9 mouse cellular contexts compared by ENCODE assay signal in genomic region chr14:25736589-25736988, GRCm38 (mm10). TPM values are rescaled to one million over a fixed set of nuclear protein-coding genes. Genes with fewer than 3 reads are reported as not detected.
A peak's percentile ranks its signal among the peaks of the same experiment; 100 is the strongest.
DNase-seq lines count a peak whose midpoint lies in the region; ATAC-seq lines count a peak whose summit lies in the region.
"Had no signal": no experiment of that assay in that cellular context is flagged by ENCODE, and none has a peak within 500 bp of the region (broad histone marks: within the 10 kb centered on the region; RNA-seq: fewer than 3 reads in every experiment).

No protein-coding gene starts in this region.

- H3K27me3 ChIP-seq in embryonic facial prominence, embryonic 13.5 days = no peaks in the 10 kb centered on the region
- H3K27me3 ChIP-seq in kidney, embryonic 14.5 days (ENCODE audit: control insufficient read depth, insufficient read depth, low read length) = no peaks in the 10 kb centered on the region
- no peaks in the 10 kb centered on the region for H3K27me3 ChIP-seq in limb, embryonic 10.5 days (ENCODE audit: low read depth, poor library complexity, severe bottlenecking)

- DNase-seq in cerebellum, adult 11-12 months = peak; percentile 33
- no peak for DNase-seq in cerebellum, adult 11 months
- DNase-seq in heart, adult 9 months (ENCODE audit: low spot score in 2 of 2) = peak; percentile 89 to 91
- no peak for DNase-seq in limb, embryonic 10.5 days (ENCODE audit: low spot score)
- peak; percentile 52 for DNase-seq in ovary, postnatal 14 days (ENCODE audit: low spot score)

- peaks cover 68% of the 10 kb centered on the region for H3K4me1 ChIP-seq in embryonic facial prominence, embryonic 13.5 days
- H3K4me1 ChIP-seq in kidney, embryonic 14.5 days (ENCODE audit: control insufficient read depth, insufficient read depth, low read length) = peaks cover 56% of the 10 kb centered on the region
- peaks cover 74% of the 10 kb centered on the region for H3K4me1 ChIP-seq in limb, embryonic 10.5 days

- H3K9me3 ChIP-seq in embryonic facial prominence, embryonic 13.5 days = no peaks in the 10 kb centered on the region
- H3K9me3 ChIP-seq in kidney, embryonic 14.5 days (ENCODE audit: control insufficient read depth, low read length) = no peaks in the 10 kb centered on the region
- H3K9me3 ChIP-seq in limb, embryonic 10.5 days (replicated peaks) = no peaks in the 10 kb centered on the region

- H3K4me3 ChIP-seq in embryonic facial prominence, embryonic 13.5 days = no peak overlapping the region
- no peak overlapping the region for H3K4me3 ChIP-seq in kidney, embryonic 14.5 days (ENCODE audit: low read length)
- no peak overlapping the region for H3K4me3 ChIP-seq in limb, embryonic 10.5 days
- H3K4me3 ChIP-seq: erythroblast, embryonic 14.5 days had no signal

- H3K4me2 ChIP-seq in embryonic facial prominence, embryonic 13.5 days = no peak overlapping the region
- no peak overlapping the region for H3K4me2 ChIP-seq in kidney, embryonic 14.5 days (replicated peaks; ENCODE audit: low read depth, low read length)

- peak overlapping the region; percentile 84 for H3K27ac ChIP-seq in embryonic facial prominence, embryonic 13.5 days
- peak overlapping the region; percentile 53; the same call in 1 of the 2 replicates for H3K27ac ChIP-seq in kidney, embryonic 14.5 days (ENCODE audit: low read depth, low read length)
- H3K27ac ChIP-seq in limb, embryonic 10.5 days = peak overlapping the region; percentile 85

- H3K36me3 ChIP-seq in embryonic facial prominence, embryonic 13.5 days = peaks cover 26% of the 10 kb centered on the region
- peaks cover 9% of the 10 kb centered on the region; the same call in 1 of the 2 replicates for H3K36me3 ChIP-seq in kidney, embryonic 14.5 days (ENCODE audit: control insufficient read depth, insufficient read depth, low read length)
- peaks cover 9% of the 10 kb centered on the region; the same call in 1 of the 2 replicates for H3K36me3 ChIP-seq in limb, embryonic 10.5 days

- peak overlapping the region; percentile 27; the same call in 1 of the 2 replicates for H3K9ac ChIP-seq in embryonic facial prominence, embryonic 13.5 days
- H3K9ac ChIP-seq in kidney, embryonic 14.5 days (ENCODE audit: low read depth, low read length) = no peak overlapping the region

- 38% methylated on average over 6 of the region's 6 CpGs for WGBS in embryonic facial prominence, embryonic 13.5 days
- 48% methylated on average over 6 of the region's 6 CpGs for WGBS in kidney, embryonic 14.5 days
- 85% methylated on average over 6 of the region's 6 CpGs for WGBS in limb, embryonic 10.5 days

- peak; percentile 48; the same call in 1 of the 2 replicates for ATAC-seq in embryonic facial prominence, embryonic 13.5 days (ENCODE audit: insufficient number of reproducible peaks, insufficient read depth, low FRiP score, low TSS enrichment, low read depth)
- peak; percentile 54 for ATAC-seq in kidney, embryonic 14.5 days (ENCODE audit: low FRiP score, low TSS enrichment)
- no peak for ATAC-seq in inflammation-experienced regulatory T-cells, adult 6 months

RNA-seq across cellular contexts. Expression of gene Zcchc24, which starts 32.2 kb away (rescaled TPM):
- 29.4 and 32.7 TPM in 2 replicates for polyA plus RNA-seq in embryonic facial prominence, embryonic 13.5 days (2015; fragmentation: Nextera tagmentation; extraction: Ambion mirVana)
- 17.0 and 24.0 TPM in 2 replicates for polyA plus RNA-seq in kidney, embryonic 14.5 days (2014; fragmentation: Nextera tagmentation; extraction: Ambion mirVana)
- 9.9 and 17.0 TPM in 2 replicates for polyA plus RNA-seq in limb, embryonic 10.5 days (2016; fragmentation: Nextera tagmentation; extraction: Ambion mirVana)
- under 1 TPM; 0.11 to 0.28 (median 0.23) TPM for polyA plus RNA-seq in inflammation-experienced regulatory T-cells, adult 6 months (2017; shearing (Covaris generic))

RNA-seq across cellular contexts. Expression of gene Ppif, which starts 42.6 kb away (rescaled TPM):
- 31.4 and 34.1 TPM in 2 replicates for polyA plus RNA-seq in embryonic facial prominence, embryonic 13.5 days (2015; fragmentation: Nextera tagmentation; extraction: Ambion mirVana)
- 44.4 and 46.6 TPM in 2 replicates for polyA plus RNA-seq in kidney, embryonic 14.5 days (2014; fragmentation: Nextera tagmentation; extraction: Ambion mirVana)
- polyA plus RNA-seq in limb, embryonic 10.5 days (2016; fragmentation: Nextera tagmentation; extraction: Ambion mirVana) = 56.8 and 67.3 TPM in 2 replicates
- 10 to 100 TPM; 19.9 to 30.3 (median 23.0) TPM for polyA plus RNA-seq in inflammation-experienced regulatory T-cells, adult 6 months (2017; shearing (Covaris generic))

Comparison
In these comparisons a context has a peak if more than half of its experiments do, and no peak if none do; other contexts are left out.
1. DNase-seq: peak in cerebellum, adult 11-12 months (single experiment), heart, adult 9 months (2 of 2) and ovary, postnatal 14 days (single experiment); none in cerebellum, adult 11 months (single experiment) and limb, embryonic 10.5 days (single experiment).
2. Peak in every context shown above with its lines, with median percentiles within 50 percentile points of each other: H3K27ac ChIP-seq.